Mouse (Mus musculus) erythroblast, adult 5-6 weeks (primary cell): ENCODE results near the gene Vmn1r135. TPM values are rescaled to one million over a fixed set of nuclear protein-coding genes. Genes with fewer than 3 reads are reported as not detected.
"Not testable (repeated sequence)": the region's sequence is repeated elsewhere in the genome, so short reads cannot be mapped to it uniquely, and the experiment has no call there.

ENCODE experiments used
- ATAC-seq: replicated peaks from 2 replicates; pipeline ENCODE4 v1.8.0; 2016; ENCODE audit warnings: moderate number of reproducible peaks, mild to moderate bottlenecking, moderate TSS enrichment, inconsistent platforms; ENCODE audit not compliant: poor library complexity, low FRiP score, severe bottlenecking
- total RNA-seq, 2 experiments: library from RNA; stranded (forward) in 1 of 2; stranded (reverse) in 1 of 2; fragments of 150-400 nt in 1 of 2; fragments of 200-764, 138-1000 nt in 1 of 2; gene quantifications; 2 replicates each; pipeline versions ENCODE4 v1.2.3 to v1.2.4; 2015 to 2017; ENCODE audit warnings: low replicate concordance in 2 of 2

Vmn1r135 gene
- total RNA-seq (2015; ENCODE audit: low replicate concordance) (not detected in 2 replicates), total RNA-seq (2017; ENCODE audit: low replicate concordance) (not detected in 2 replicates)

- ATAC-seq: not testable (repeated sequence)
Measured at GRCm38 (mm10) chr7:21832051-21832450, at the start of gene Vmn1r135. Gene Vmn1r135, plus strand, starts transcription at chr7:21832351.

GRCm38 (mm10) chr7:21796628-21797027 lies 35.5 kb upstream of the Vmn1r135 start, which contains the start of gene Gm4177:
Gene Gm4177, minus strand, starts transcription at chr7:21796728.
- not testable (repeated sequence) for ATAC-seq

- ATAC-seq: not testable (repeated sequence)
Measured at GRCm38 (mm10) chr7:21844167-21844566, 12.0 kb downstream of the Vmn1r135 start, which contains the start of gene Gm5725. Gene Gm5725, minus strand, starts transcription at chr7:21844267.

Other genes with a start within 250 kb of the Vmn1r135 start
- not detected in 2 replicates for gene Vmn1r132, start 218.3 kb upstream of the Vmn1r135 start, total RNA-seq (2015; ENCODE audit: low replicate concordance)
- not detected in 2 replicates for gene Vmn1r132, start 218.3 kb upstream of the Vmn1r135 start, total RNA-seq (2017; ENCODE audit: low replicate concordance)
- not detected in 2 replicates for gene Gm4175, start 70.9 kb upstream of the Vmn1r135 start, total RNA-seq (2015; ENCODE audit: low replicate concordance)
- 0.42 TPM in 1 of 2 replicates, not detected in the other for gene Gm4175, start 70.9 kb upstream of the Vmn1r135 start, total RNA-seq (2017; ENCODE audit: low replicate concordance)
- not detected in 2 replicates for gene Gm4177, start 35.6 kb upstream of the Vmn1r135 start, total RNA-seq (2015; ENCODE audit: low replicate concordance)
- not detected in 2 replicates for gene Gm4177, start 35.6 kb upstream of the Vmn1r135 start, total RNA-seq (2017; ENCODE audit: low replicate concordance)
- gene Gm5725, start 11.9 kb downstream of the Vmn1r135 start, total RNA-seq (2015; ENCODE audit: low replicate concordance): not detected in 2 replicates
- gene Gm5725, start 11.9 kb downstream of the Vmn1r135 start, total RNA-seq (2017; ENCODE audit: low replicate concordance): not detected in 2 replicates
- not detected in 2 replicates for gene Gm5891, start 88.9 kb downstream of the Vmn1r135 start, total RNA-seq (2015; ENCODE audit: low replicate concordance)
- not detected in 2 replicates for gene Gm5891, start 88.9 kb downstream of the Vmn1r135 start, total RNA-seq (2017; ENCODE audit: low replicate concordance)
- gene Vmn1r137, start 162.2 kb downstream of the Vmn1r135 start, total RNA-seq (2015; ENCODE audit: low replicate concordance): not detected in 2 replicates
- gene Vmn1r137, start 162.2 kb downstream of the Vmn1r135 start, total RNA-seq (2017; ENCODE audit: low replicate concordance): not detected in 2 replicates
- not detected in 2 replicates for gene Vmn1r138, start 196.5 kb downstream of the Vmn1r135 start, total RNA-seq (2015; ENCODE audit: low replicate concordance)
- not detected in 2 replicates for gene Vmn1r138, start 196.5 kb downstream of the Vmn1r135 start, total RNA-seq (2017; ENCODE audit: low replicate concordance)
- gene Gm6176, start 224.0 kb downstream of the Vmn1r135 start, total RNA-seq (2015; ENCODE audit: low replicate concordance): not detected in 2 replicates
- not detected in 2 replicates for gene Gm6176, start 224.0 kb downstream of the Vmn1r135 start, total RNA-seq (2017; ENCODE audit: low replicate concordance)
- gene Vmn1r139, start 236.7 kb downstream of the Vmn1r135 start, total RNA-seq (2015; ENCODE audit: low replicate concordance): not detected in 2 replicates
- not detected in 2 replicates for gene Vmn1r139, start 236.7 kb downstream of the Vmn1r135 start, total RNA-seq (2017; ENCODE audit: low replicate concordance)